Mouse (Mus musculus): ENCODE measurements around the gene Psmf1.

Psmf1 gene

GRCm38 (mm10) chr2:151743845-151744244 lies at the start of gene Psmf1:
Gene Psmf1, minus strand, starts transcription at chr2:151744186.
- DNase-seq = no peak

GRCm38 (mm10) chr2:151791156-151791555 lies 47.2 kb upstream of the Psmf1 start:
- DNase-seq = no peak

- DNase-seq = no peak
Observed at GRCm38 (mm10) chr2:151790169-151790568, 46.2 kb upstream of the Psmf1 start.

GRCm38 (mm10) chr2:151788221-151788977 lies 44.4 kb upstream of the Psmf1 start:
- DNase-seq = no peak

- DNase-seq = no peak
Observed at GRCm38 (mm10) chr2:151783493-151783892, 39.5 kb upstream of the Psmf1 start.

GRCm38 (mm10) chr2:151777366-151777765 lies 33.4 kb upstream of the Psmf1 start:
- DNase-seq = no peak

- no peak for DNase-seq
Observed at GRCm38 (mm10) chr2:151773476-151773875, 29.5 kb upstream of the Psmf1 start.

- DNase-seq = no peak
Observed at GRCm38 (mm10) chr2:151772169-151772568, 28.2 kb upstream of the Psmf1 start.

GRCm38 (mm10) chr2:151764557-151764956 lies 20.6 kb upstream of the Psmf1 start:
- DNase-seq = no peak

- no peak for DNase-seq
Observed at GRCm38 (mm10) chr2:151758806-151759353, 14.9 kb upstream of the Psmf1 start.

GRCm38 (mm10) chr2:151757451-151757850 lies 13.5 kb upstream of the Psmf1 start:
- no peak for DNase-seq

- DNase-seq = no peak
Observed at GRCm38 (mm10) chr2:151756277-151757061, 12.5 kb upstream of the Psmf1 start.

- no peak for DNase-seq
Observed at GRCm38 (mm10) chr2:151751330-151751729, 7.3 kb upstream of the Psmf1 start.

GRCm38 (mm10) chr2:151747847-151748705 lies 4.1 kb upstream of the Psmf1 start:
- DNase-seq = peak; percentile 45 to 81

- no peak for DNase-seq
Observed at GRCm38 (mm10) chr2:151742850-151743679, 921 bp downstream of the Psmf1 start.

- DNase-seq = no peak
Observed at GRCm38 (mm10) chr2:151742084-151742483, 1.9 kb downstream of the Psmf1 start.

GRCm38 (mm10) chr2:151740741-151741526 lies 3.1 kb downstream of the Psmf1 start:
- DNase-seq = peak; percentile 90 to 92

- no peak for DNase-seq
Observed at GRCm38 (mm10) chr2:151739505-151739904, 4.5 kb downstream of the Psmf1 start.

GRCm38 (mm10) chr2:151739081-151739480 lies 4.9 kb downstream of the Psmf1 start:
- no peak for DNase-seq

GRCm38 (mm10) chr2:151738460-151738859 lies 5.5 kb downstream of the Psmf1 start:
- no peak for DNase-seq

GRCm38 (mm10) chr2:151735422-151735821 lies 8.6 kb downstream of the Psmf1 start:
- DNase-seq = no peak

Measured in kidney, postnatal 25 days (tissue).